Mouse (Mus musculus): ENCODE measurements around the gene Nav1. TPM values are rescaled to one million over a fixed set of nuclear protein-coding genes. Genes with fewer than 3 reads are reported as not detected.

The Nav1 gene
- polyA plus RNA-seq, 1 experiment from 2014 or later = 15.0 TPM

DNA sequence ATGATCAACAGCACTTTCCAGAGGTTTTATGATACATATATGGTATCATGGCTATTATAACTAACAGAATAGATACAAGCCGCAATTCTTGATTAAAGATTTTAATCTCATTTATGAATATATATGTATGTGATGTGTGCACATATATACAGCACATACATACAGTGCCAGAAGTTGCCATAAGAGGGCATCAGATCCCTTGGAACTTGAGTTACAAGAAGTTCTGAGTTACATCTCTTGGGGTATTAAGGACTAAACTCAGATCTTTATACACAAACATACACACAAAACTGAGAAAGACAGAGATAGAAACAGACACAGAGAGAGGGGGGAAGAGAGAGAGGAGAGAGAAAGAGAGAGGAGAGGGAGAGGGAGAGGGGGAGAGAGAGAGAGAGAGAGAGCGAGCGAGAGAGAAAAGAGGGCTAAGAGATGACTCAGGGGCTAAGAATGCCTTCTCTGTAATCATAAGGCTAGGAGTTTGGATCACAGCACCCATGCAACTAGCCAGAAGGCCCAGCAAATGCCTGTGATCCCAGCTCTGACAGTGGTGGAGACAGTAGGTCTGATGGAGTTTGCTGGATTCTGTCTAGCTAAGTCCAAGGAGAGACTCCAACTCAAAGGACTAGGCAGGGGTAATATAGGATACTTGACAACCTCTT lies 205.5 kb downstream of the Nav1 start:
- no peaks in the 10 kb centered on the region for H3K9me3 ChIP-seq
- WGBS = 96% methylated on average over 3 of the region's 3 CpGs
- H3K4me2 ChIP-seq (replicated peaks) = no peak overlapping the region
- no peak overlapping the region for H3K9ac ChIP-seq
- ATAC-seq (ENCODE audit: low FRiP score, low read depth) = no peak
- H3K4me1 ChIP-seq = no peaks in the 10 kb centered on the region
- H3K27ac ChIP-seq = no peak overlapping the region
- peaks cover 90% of the 10 kb centered on the region for H3K36me3 ChIP-seq
- no peak overlapping the region for H3K4me3 ChIP-seq
- H3K27me3 ChIP-seq = no peaks in the 10 kb centered on the region

DNA sequence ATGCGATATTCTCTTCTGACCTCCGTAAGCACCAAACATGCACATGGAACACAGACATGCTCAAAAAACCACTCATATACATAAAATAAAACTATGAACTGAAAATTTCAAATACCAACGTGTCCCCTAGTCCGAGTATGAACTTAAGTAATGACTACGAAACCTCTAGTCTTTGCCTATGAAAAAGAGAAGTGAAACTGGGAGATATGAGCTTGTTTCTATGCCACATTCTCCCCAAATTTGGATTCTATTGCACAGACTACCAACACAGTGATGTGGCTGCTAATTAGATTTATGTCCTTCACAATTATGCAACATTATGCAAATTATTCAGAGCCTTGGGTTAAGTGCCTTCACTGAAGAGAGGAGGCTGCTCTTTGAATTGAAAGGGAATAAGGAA lies 207.6 kb downstream of the Nav1 start:
- 90% methylated on average over 5 of the region's 5 CpGs for WGBS
- Histone ChIP-seq H3K9ac (no peak overlapping the region), H3K4me2 (replicated peaks) (no peak overlapping the region), H3K36me3 (peaks cover 90% of the 10 kb centered on the region), H3K9me3 (no peaks in the 10 kb centered on the region), H3K4me1 (no peaks in the 10 kb centered on the region), H3K27ac (no peak overlapping the region), H3K27me3 (no peaks in the 10 kb centered on the region), H3K4me3 (no peak overlapping the region)
- no peak for ATAC-seq (ENCODE audit: low FRiP score, low read depth)

DNA sequence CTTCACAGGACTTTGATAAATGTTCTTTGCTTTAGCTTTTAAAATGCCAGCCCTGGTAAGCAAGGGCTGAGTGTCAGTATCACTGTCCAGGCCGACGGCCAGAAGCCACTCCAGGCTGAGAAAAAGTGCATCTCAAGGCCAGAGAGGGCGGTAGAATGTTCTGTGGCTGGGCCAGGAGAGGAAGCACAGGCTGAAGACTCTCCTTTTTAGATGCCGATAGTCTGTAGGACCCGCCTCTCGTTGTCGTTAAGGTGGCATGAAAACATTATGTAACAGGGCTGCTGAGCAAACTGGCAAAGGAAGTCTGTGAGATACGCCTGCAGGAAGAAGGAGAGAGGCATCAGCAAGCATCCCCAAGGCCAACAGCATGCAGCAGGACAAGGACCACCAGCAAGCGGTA lies 221.9 kb downstream of the Nav1 start:
- Histone ChIP-seq H3K4me3 (no peak overlapping the region), H3K9me3 (no peaks in the 10 kb centered on the region), H3K27ac (no peak overlapping the region), H3K4me1 (no peaks in the 10 kb centered on the region), H3K27me3 (no peaks in the 10 kb centered on the region), H3K36me3 (peaks cover 87% of the 10 kb centered on the region), H3K9ac (no peak overlapping the region), H3K4me2 (replicated peaks) (no peak overlapping the region)
- ATAC-seq (ENCODE audit: low FRiP score, low read depth) = no peak
- 89% methylated on average over 9 of the region's 9 CpGs for WGBS

Small RNAs within 50 kb of the gene (microRNA-seq; reads per million reads assigned to microRNA genes)
- 1.2 reads per million for gene Mir1231

Other genes starting within 250 kb of the Nav1 start
- gene Shisa4, start 232.1 kb downstream of the Nav1 start, polyA plus RNA-seq (2015; fragmentation: Nextera tagmentation; extraction: Ambion mirVana) = 39.4 and 39.9 TPM in 2 replicates
- gene Ipo9, start 176.8 kb downstream of the Nav1 start, polyA plus RNA-seq (2015; fragmentation: Nextera tagmentation; extraction: Ambion mirVana) = 155 and 156 TPM in 2 replicates
- gene Csrp1, start 112.8 kb upstream of the Nav1 start, polyA plus RNA-seq (2015; fragmentation: Nextera tagmentation; extraction: Ambion mirVana) = 74.0 and 77.5 TPM in 2 replicates
- 56.6 and 62.8 TPM in 2 replicates for gene Phlda3, start 158.8 kb upstream of the Nav1 start, polyA plus RNA-seq (2015; fragmentation: Nextera tagmentation; extraction: Ambion mirVana)
- 241 and 246 TPM in 2 replicates for gene Tnni1, start 172.1 kb upstream of the Nav1 start, polyA plus RNA-seq (2015; fragmentation: Nextera tagmentation; extraction: Ambion mirVana)
- gene Lad1, start 211.3 kb upstream of the Nav1 start, polyA plus RNA-seq (2015; fragmentation: Nextera tagmentation; extraction: Ambion mirVana) = 7.2 and 8.5 TPM in 2 replicates
- gene Tnnt2, start 229.1 kb upstream of the Nav1 start, polyA plus RNA-seq (2015; fragmentation: Nextera tagmentation; extraction: Ambion mirVana) = 84.9 and 88.9 TPM in 2 replicates

All from limb, embryonic 13.5 days (tissue).